In genomic region chr7:45589898-45590297, GRCm38 (mm10) we compare ENCODE assay signal across 13 mouse cellular contexts. TPM values are rescaled to one million over a fixed set of nuclear protein-coding genes. Genes with fewer than 3 reads are reported as not detected.
A peak's percentile ranks its signal among the peaks of the same experiment; 100 is the strongest.
DNase-seq lines count a peak whose midpoint lies in the region; ATAC-seq and TF ChIP-seq lines count a peak whose summit lies in the region.
"Had no signal": no experiment of that assay in that cellular context is flagged by ENCODE, and none has a peak within 500 bp of the region (broad histone marks: within the 10 kb centered on the region; RNA-seq: fewer than 3 reads in every experiment).

No protein-coding gene starts in this region.

- TF ChIP-seq CTCF in lung, adult 2 months (IDR thresholded peaks at IDR 0.05; ENCODE audit: insufficient read depth, low read length), result no peak

- H3K4me1 ChIP-seq in heart, embryonic 10.5 days, result peaks cover 9% of the 10 kb centered on the region; the same call in 1 of the 2 replicates
- peaks cover 12% of the 10 kb centered on the region for H3K4me1 ChIP-seq in midbrain, embryonic 10.5 days
- peaks cover 2% of the 10 kb centered on the region; the same call in 1 of the 2 replicates for H3K4me1 ChIP-seq in midbrain, embryonic 11.5 days (ENCODE audit: control insufficient read depth, insufficient read depth, low read length)
- H3K4me1 ChIP-seq in hindbrain, embryonic 12.5 days, result peaks cover 7% of the 10 kb centered on the region
- no peaks in the 10 kb centered on the region; the same call in 1 of the 2 replicates for H3K4me1 ChIP-seq in midbrain, embryonic 16.5 days (ENCODE audit: control insufficient read depth, insufficient read depth, low read length)
- no peaks in the 10 kb centered on the region for H3K4me1 ChIP-seq in lung, adult 2 months (ENCODE audit: control insufficient read depth, insufficient read depth, low read length)

- no peak overlapping the region; the same call in 1 of the 2 replicates for H3K4me2 ChIP-seq in midbrain, embryonic 11.5 days
- peak overlapping the region; percentile 53; the same call in 1 of the 2 replicates for H3K4me2 ChIP-seq in hindbrain, embryonic 12.5 days (replicated peaks)
- no peak overlapping the region; the same call in 1 of the 2 replicates for H3K4me2 ChIP-seq in midbrain, embryonic 16.5 days (ENCODE audit: low read length)

- DNase-seq in heart, embryonic 10.5 days (ENCODE audit: low spot score), result no peak
- DNase-seq in heart, adult 18-20 months, result no peak
- DNase-seq in midbrain, embryonic 10.5 days (ENCODE audit: low spot score), result no peak
- DNase-seq in midbrain, embryonic 11.5 days (ENCODE audit: low spot score, missing footprints), result no peak
- DNase-seq in layer of hippocampus, adult 9-10 months (ENCODE audit: low spot score), result no peak
- DNase-seq in lung, adult 2 months, result no peak

- TF ChIP-seq POLR2A in lung, adult 2 months (IDR thresholded peaks at IDR 0.05; ENCODE audit: borderline replicate concordance, extremely low read depth, low read depth, low read length), result no peak

- H3K9me3 ChIP-seq in heart, embryonic 10.5 days, result no peaks in the 10 kb centered on the region
- no peaks in the 10 kb centered on the region for H3K9me3 ChIP-seq in midbrain, embryonic 10.5 days (replicated peaks)
- no peaks in the 10 kb centered on the region for H3K9me3 ChIP-seq in midbrain, embryonic 11.5 days (ENCODE audit: control insufficient read depth, low read length)
- no peaks in the 10 kb centered on the region for H3K9me3 ChIP-seq in hindbrain, embryonic 12.5 days (replicated peaks)
- no peaks in the 10 kb centered on the region for H3K9me3 ChIP-seq in midbrain, embryonic 16.5 days (replicated peaks; ENCODE audit: control insufficient read depth, low read length, poor library complexity, severe bottlenecking)

- peaks cover 33% of the 10 kb centered on the region for H3K36me3 ChIP-seq in heart, embryonic 10.5 days
- H3K36me3 ChIP-seq in midbrain, embryonic 10.5 days, result peaks cover 21% of the 10 kb centered on the region
- H3K36me3 ChIP-seq in midbrain, embryonic 11.5 days (ENCODE audit: control insufficient read depth, insufficient read depth, low read length), result no peaks in the 10 kb centered on the region
- peaks cover 13% of the 10 kb centered on the region for H3K36me3 ChIP-seq in hindbrain, embryonic 12.5 days
- no peaks in the 10 kb centered on the region for H3K36me3 ChIP-seq in midbrain, embryonic 16.5 days (ENCODE audit: control insufficient read depth, insufficient read depth, low read length)

- H3K27ac ChIP-seq in heart, embryonic 10.5 days, result peak overlapping the region; percentile 63; the same call in 1 of the 2 replicates
- peak overlapping the region; percentile 67 for H3K27ac ChIP-seq in midbrain, embryonic 10.5 days (replicated peaks)
- no peak overlapping the region for H3K27ac ChIP-seq in midbrain, embryonic 11.5 days (ENCODE audit: low read depth, low read length)
- no peak overlapping the region for H3K27ac ChIP-seq in hindbrain, embryonic 12.5 days
- H3K27ac ChIP-seq in midbrain, embryonic 16.5 days (ENCODE audit: low read length), result peak overlapping the region; percentile 64

- WGBS in heart, embryonic 10.5 days, result 93% methylated on average over 5 of the region's 5 CpGs
- 95% methylated on average over 5 of the region's 5 CpGs for WGBS in midbrain, embryonic 10.5 days
- 96% methylated on average over 5 of the region's 5 CpGs for WGBS in midbrain, embryonic 11.5 days
- 98% methylated on average over 5 of the region's 5 CpGs for WGBS in hindbrain, embryonic 12.5 days
- 94% methylated on average over 5 of the region's 5 CpGs for WGBS in midbrain, embryonic 16.5 days
- WGBS in lung, adult 2 months, result 92% methylated on average over 5 of the region's 5 CpGs

- no peaks in the 10 kb centered on the region for H3K27me3 ChIP-seq in heart, embryonic 10.5 days (ENCODE audit: insufficient read depth, poor library complexity, severe bottlenecking)
- H3K27me3 ChIP-seq in midbrain, embryonic 10.5 days (ENCODE audit: low read depth, poor library complexity, severe bottlenecking), result no peaks in the 10 kb centered on the region
- H3K27me3 ChIP-seq in midbrain, embryonic 11.5 days (ENCODE audit: control insufficient read depth, insufficient read depth, low read length), result no peaks in the 10 kb centered on the region
- H3K27me3 ChIP-seq in hindbrain, embryonic 12.5 days, result no peaks in the 10 kb centered on the region
- no peaks in the 10 kb centered on the region for H3K27me3 ChIP-seq in midbrain, embryonic 16.5 days (ENCODE audit: control insufficient read depth, insufficient read depth, low read depth, low read length)
- H3K27me3 ChIP-seq: Patski had no signal

- H3K4me3 ChIP-seq in heart, embryonic 10.5 days, result peak overlapping the region; percentile 50; the same call in 1 of the 2 replicates
- 0 out of 2 replicates have a peak overlapping the region, but pooled peaks have one; percentile 45 for H3K4me3 ChIP-seq in midbrain, embryonic 10.5 days
- H3K4me3 ChIP-seq in midbrain, embryonic 11.5 days (ENCODE audit: low read depth, low read length), result no peak overlapping the region
- H3K4me3 ChIP-seq in hindbrain, embryonic 12.5 days, result no peak overlapping the region
- 0 out of 2 replicates have a peak overlapping the region, but pooled peaks have one; percentile 43 for H3K4me3 ChIP-seq in midbrain, embryonic 16.5 days (ENCODE audit: low read depth, low read length)
- no peak overlapping the region for H3K4me3 ChIP-seq in lung, adult 2 months (replicated peaks; ENCODE audit: extremely low read depth, low read depth, low read length)

- no peak overlapping the region for H3K9ac ChIP-seq in midbrain, embryonic 11.5 days (ENCODE audit: low read length)
- 0 out of 2 replicates have a peak overlapping the region, but pooled peaks have one; percentile 8 for H3K9ac ChIP-seq in hindbrain, embryonic 12.5 days
- 0 out of 2 replicates have a peak overlapping the region, but pooled peaks have one; percentile 56 for H3K9ac ChIP-seq in midbrain, embryonic 16.5 days (ENCODE audit: low read depth, low read length)

- ATAC-seq in midbrain, embryonic 11.5 days (ENCODE audit: low FRiP score), result no peak
- no peak for ATAC-seq in hindbrain, embryonic 12.5 days (ENCODE audit: low FRiP score)
- ATAC-seq in midbrain, embryonic 16.5 days, result no peak

RNA-seq across cellular contexts. Expression of gene Bcat2, which starts 19.9 kb away (rescaled TPM):
- 76.7 and 80.8 TPM in 2 replicates for polyA plus RNA-seq in heart, embryonic 10.5 days (2016; fragmentation: Nextera tagmentation; extraction: Ambion mirVana)
- total RNA-seq in heart, adult 18-20 months (2021), result 100 to 1,000 TPM; 225 to 264 TPM
- 32.2 and 38.2 TPM in 2 replicates for polyA plus RNA-seq in midbrain, embryonic 10.5 days (2016; fragmentation: Nextera tagmentation; extraction: Ambion mirVana)
- 22.5 and 24.7 TPM in 2 replicates for polyA plus RNA-seq in midbrain, embryonic 11.5 days (2014; fragmentation: Nextera tagmentation; extraction: Ambion mirVana)
- 35.2 and 36.9 TPM in 2 replicates for polyA plus RNA-seq in hindbrain, embryonic 12.5 days (2016; fragmentation: Nextera tagmentation; extraction: Ambion mirVana)
- 23.6 and 25.0 TPM in 2 replicates for polyA plus RNA-seq in midbrain, embryonic 16.5 days (2015; fragmentation: Nextera tagmentation; extraction: Ambion mirVana)
- polyA plus RNA-seq in lung, adult 2 months (2012; rRNA removed), result 44.2 TPM in 2 replicates

RNA-seq across cellular contexts. Expression of gene Fgf21, which starts 25.4 kb away (rescaled TPM):
- polyA plus RNA-seq in heart, embryonic 10.5 days (2016; fragmentation: Nextera tagmentation; extraction: Ambion mirVana), result not detected in 2 replicates
- total RNA-seq in heart, adult 18-20 months (2021), result not detected
- polyA plus RNA-seq in midbrain, embryonic 10.5 days (2016; fragmentation: Nextera tagmentation; extraction: Ambion mirVana), result not detected in 2 replicates
- polyA plus RNA-seq in midbrain, embryonic 11.5 days (2014; fragmentation: Nextera tagmentation; extraction: Ambion mirVana), result not detected in 2 replicates
- 0.45 TPM in 1 of 2 replicates, not detected in the other for polyA plus RNA-seq in hindbrain, embryonic 12.5 days (2016; fragmentation: Nextera tagmentation; extraction: Ambion mirVana)
- not detected in 2 replicates for polyA plus RNA-seq in midbrain, embryonic 16.5 days (2015; fragmentation: Nextera tagmentation; extraction: Ambion mirVana)
- not detected in 2 replicates for polyA plus RNA-seq in lung, adult 2 months (2012; rRNA removed)
- total RNA-seq: adrenal gland, adult 8-10 months; heart, postnatal 14 days; left cerebral cortex, postnatal 4 days had no signal
- polyA plus RNA-seq: embryonic facial prominence, embryonic 11.5 days had no signal

RNA-seq across cellular contexts. Expression of gene Fut1, which starts 27.2 kb away (rescaled TPM):
- not detected in 2 replicates for polyA plus RNA-seq in heart, embryonic 10.5 days (2016; fragmentation: Nextera tagmentation; extraction: Ambion mirVana)
- total RNA-seq in heart, adult 18-20 months (2021), result not detected
- polyA plus RNA-seq in midbrain, embryonic 10.5 days (2016; fragmentation: Nextera tagmentation; extraction: Ambion mirVana), result not detected in 2 replicates
- not detected in 2 replicates for polyA plus RNA-seq in midbrain, embryonic 11.5 days (2014; fragmentation: Nextera tagmentation; extraction: Ambion mirVana)
- polyA plus RNA-seq in hindbrain, embryonic 12.5 days (2016; fragmentation: Nextera tagmentation; extraction: Ambion mirVana), result 0.14 TPM in 1 of 2 replicates, not detected in the other
- not detected in 2 replicates for polyA plus RNA-seq in midbrain, embryonic 16.5 days (2015; fragmentation: Nextera tagmentation; extraction: Ambion mirVana)
- 0.78 TPM in 1 of 2 replicates, not detected in the other for polyA plus RNA-seq in lung, adult 2 months (2012; rRNA removed)
- total RNA-seq: adrenal gland, adult 8-10 months had no signal

RNA-seq across cellular contexts. Expression of gene Izumo1, which starts 31.7 kb away (rescaled TPM):
- 0.25 and 0.49 TPM in 2 replicates for polyA plus RNA-seq in heart, embryonic 10.5 days (2016; fragmentation: Nextera tagmentation; extraction: Ambion mirVana)
- under 1 TPM; 0.17 to 0.26 TPM for total RNA-seq in heart, adult 18-20 months (2021)
- polyA plus RNA-seq in midbrain, embryonic 10.5 days (2016; fragmentation: Nextera tagmentation; extraction: Ambion mirVana), result 0.16 TPM in 1 of 2 replicates, not detected in the other
- polyA plus RNA-seq in midbrain, embryonic 11.5 days (2014; fragmentation: Nextera tagmentation; extraction: Ambion mirVana), result 0.10 and 0.29 TPM in 2 replicates
- polyA plus RNA-seq in hindbrain, embryonic 12.5 days (2016; fragmentation: Nextera tagmentation; extraction: Ambion mirVana), result 0.18 TPM in 1 of 2 replicates, not detected in the other
- not detected in 2 replicates for polyA plus RNA-seq in midbrain, embryonic 16.5 days (2015; fragmentation: Nextera tagmentation; extraction: Ambion mirVana)
- 1.7 and 2.0 TPM in 2 replicates for polyA plus RNA-seq in lung, adult 2 months (2012; rRNA removed)

RNA-seq across cellular contexts. Expression of gene Hsd17b14, which starts 35.2 kb away (rescaled TPM):
- 0.42 and 1.2 TPM in 2 replicates for polyA plus RNA-seq in heart, embryonic 10.5 days (2016; fragmentation: Nextera tagmentation; extraction: Ambion mirVana)
- under 1 TPM in 1 of 2 experiments, not detected in 1; 0.41 TPM for total RNA-seq in heart, adult 18-20 months (2021)
- polyA plus RNA-seq in midbrain, embryonic 10.5 days (2016; fragmentation: Nextera tagmentation; extraction: Ambion mirVana), result 0.43 and 0.55 TPM in 2 replicates
- polyA plus RNA-seq in midbrain, embryonic 11.5 days (2014; fragmentation: Nextera tagmentation; extraction: Ambion mirVana), result 0.10 and 0.12 TPM in 2 replicates
- 0.70 and 0.79 TPM in 2 replicates for polyA plus RNA-seq in hindbrain, embryonic 12.5 days (2016; fragmentation: Nextera tagmentation; extraction: Ambion mirVana)
- polyA plus RNA-seq in midbrain, embryonic 16.5 days (2015; fragmentation: Nextera tagmentation; extraction: Ambion mirVana), result 0.21 TPM in 1 of 2 replicates, not detected in the other
- 2.1 and 3.0 TPM in 2 replicates for polyA plus RNA-seq in lung, adult 2 months (2012; rRNA removed)
- total RNA-seq: left cerebral cortex, postnatal 4 days had no signal

Comparison
In these comparisons a context has a peak if more than half of its experiments do, and no peak if none do; other contexts are left out.
1. H3K27ac ChIP-seq: peak in heart, embryonic 10.5 days (single experiment), midbrain, embryonic 10.5 days (single experiment) and midbrain, embryonic 16.5 days (single experiment); none in midbrain, embryonic 11.5 days (single experiment) and hindbrain, embryonic 12.5 days (single experiment).
2. H3K4me3 ChIP-seq: peak in heart, embryonic 10.5 days (single experiment), midbrain, embryonic 10.5 days (single experiment) and midbrain, embryonic 16.5 days (single experiment); none in midbrain, embryonic 11.5 days (single experiment), hindbrain, embryonic 12.5 days (single experiment) and lung, adult 2 months (single experiment).